Mouse (Mus musculus): ENCODE measurements around the gene Fam213b. TPM values are rescaled to one million over a fixed set of nuclear protein-coding genes. Genes with fewer than 3 reads are reported as not detected.

Fam213b gene
- polyA plus RNA-seq, 1 experiment from 2014 or later, result 66.9 TPM

GRCm38 (mm10) chr4:154873186-154873585, 25.7 kb downstream of the Fam213b start:
- Histone ChIP-seq H3K4me3 (ENCODE audit: low read depth, low read length) (no peak overlapping the region), H3K9me3 (ENCODE audit: control insufficient read depth) (no peaks in the 10 kb centered on the region), H3K27ac (ENCODE audit: low read depth, low read length) (no peak overlapping the region), H3K9ac (ENCODE audit: low read depth, low read length) (no peak overlapping the region), H3K27me3 (replicated peaks; ENCODE audit: control insufficient read depth, insufficient read depth, low read length) (peaks cover 8% of the 10 kb centered on the region; the same call in 1 of the 2 replicates), H3K4me2 (replicated peaks; ENCODE audit: low read depth) (no peak overlapping the region), H3K4me1 (replicated peaks; ENCODE audit: control insufficient read depth, insufficient read depth, low read length) (no peaks in the 10 kb centered on the region), H3K36me3 (ENCODE audit: control insufficient read depth, insufficient read depth) (no peaks in the 10 kb centered on the region)
- 71% methylated on average over 6 of the region's 6 CpGs for WGBS
- TF ChIP-seq CTCF (IDR thresholded peaks at IDR 0.05; ENCODE audit: low read depth), result no peak
- ATAC-seq, result no peak

DNA sequence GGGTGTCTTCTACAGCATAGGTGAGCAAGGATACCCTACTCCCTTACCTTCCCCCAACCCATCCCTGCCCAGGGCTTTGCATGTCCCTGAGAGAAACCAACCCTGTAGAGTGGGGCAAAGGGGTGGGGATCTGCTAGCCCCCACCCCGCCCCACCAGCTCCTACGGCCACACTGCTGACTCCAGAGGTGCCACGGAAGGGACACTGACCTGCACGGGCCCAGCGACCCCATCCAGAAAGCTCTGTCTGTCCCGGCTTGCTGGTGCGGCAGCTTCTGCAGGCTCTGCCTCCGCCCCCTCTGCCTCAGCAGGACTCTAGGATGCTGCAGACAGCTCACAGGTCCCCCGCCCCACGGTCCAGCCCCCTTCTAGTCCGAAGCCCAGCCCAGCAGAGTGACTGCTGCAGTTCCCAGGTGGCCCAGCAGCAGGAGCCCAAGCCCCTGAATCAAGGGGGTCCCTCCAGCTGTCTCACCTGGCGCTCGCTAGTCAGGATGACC, 27.1 kb downstream of the Fam213b start:
- no peak overlapping the region; the same call in 1 of the 2 replicates for H3K4me2 ChIP-seq (replicated peaks; ENCODE audit: low read depth)

GRCm38 (mm10) chr4:154870721-154871120, 28.2 kb downstream of the Fam213b start:
- H3K36me3 ChIP-seq (ENCODE audit: control insufficient read depth, insufficient read depth), result no peaks in the 10 kb centered on the region
- H3K4me3 ChIP-seq (ENCODE audit: low read depth, low read length), result no peak overlapping the region
- H3K27ac ChIP-seq (ENCODE audit: low read depth, low read length), result no peak overlapping the region
- H3K4me2 ChIP-seq (replicated peaks; ENCODE audit: low read depth), result no peak overlapping the region
- H3K9me3 ChIP-seq (ENCODE audit: control insufficient read depth), result no peaks in the 10 kb centered on the region
- H3K27me3 ChIP-seq (replicated peaks; ENCODE audit: control insufficient read depth, insufficient read depth, low read length), result peaks cover 11% of the 10 kb centered on the region; the same call in 1 of the 2 replicates
- no peak overlapping the region for H3K9ac ChIP-seq (ENCODE audit: low read depth, low read length)
- 75% methylated on average over 4 of the region's 4 CpGs for WGBS
- no peak for ATAC-seq
- no peaks in the 10 kb centered on the region for H3K4me1 ChIP-seq (replicated peaks; ENCODE audit: control insufficient read depth, insufficient read depth, low read length)
- no peak for TF ChIP-seq CTCF (IDR thresholded peaks at IDR 0.05; ENCODE audit: low read depth)

More for the DNA sequence above, 27.1 kb downstream of the Fam213b start:
- ATAC-seq, result peak; percentile 41
- peak; percentile 38; the same call in 1 of the 2 replicates for TF ChIP-seq CTCF (IDR thresholded peaks at IDR 0.05; ENCODE audit: low read depth)
- H3K9me3 ChIP-seq (ENCODE audit: control insufficient read depth), result no peaks in the 10 kb centered on the region
- H3K27ac ChIP-seq (ENCODE audit: low read depth, low read length), result no peak overlapping the region
- no peak overlapping the region for H3K9ac ChIP-seq (ENCODE audit: low read depth, low read length)
- no peaks in the 10 kb centered on the region for H3K36me3 ChIP-seq (ENCODE audit: control insufficient read depth, insufficient read depth)
- WGBS, result 3% methylated on average over 13 of the region's 13 CpGs
- no peak overlapping the region for H3K4me3 ChIP-seq (ENCODE audit: low read depth, low read length)
- H3K27me3 ChIP-seq (replicated peaks; ENCODE audit: control insufficient read depth, insufficient read depth, low read length), result peaks cover 11% of the 10 kb centered on the region; the same call in 1 of the 2 replicates
- no peaks in the 10 kb centered on the region for H3K4me1 ChIP-seq (replicated peaks; ENCODE audit: control insufficient read depth, insufficient read depth, low read length)

DNA sequence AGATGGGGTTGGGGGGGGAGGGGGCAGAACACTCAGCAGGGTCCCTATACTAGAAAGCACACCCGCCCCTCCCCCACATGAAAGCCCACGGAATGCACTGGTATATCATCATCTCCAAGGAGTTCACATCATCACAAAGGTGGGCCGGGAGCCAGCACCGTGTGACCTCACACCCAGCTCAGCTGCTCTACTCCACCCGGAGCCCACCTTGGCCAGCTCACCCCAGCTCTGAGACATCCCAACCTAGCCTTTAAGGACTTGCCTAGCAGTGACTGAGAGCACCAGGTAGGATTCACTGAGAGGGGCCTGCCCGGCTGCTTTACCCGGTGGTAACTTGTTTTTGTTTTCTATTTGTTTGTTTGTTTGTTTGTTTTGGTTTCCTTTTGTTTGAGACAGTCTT, 29.5 kb downstream of the Fam213b start, which contains the start of gene Mmel1:
TSS of gene Mmel1 (plus strand) at position 146 of the 400 bp plus-strand sequence.
- no peak for ATAC-seq
- H3K9me3 ChIP-seq (ENCODE audit: control insufficient read depth), result no peaks in the 10 kb centered on the region
- peaks cover 11% of the 10 kb centered on the region; the same call in 1 of the 2 replicates for H3K27me3 ChIP-seq (replicated peaks; ENCODE audit: control insufficient read depth, insufficient read depth, low read length)
- no peaks in the 10 kb centered on the region for H3K4me1 ChIP-seq (replicated peaks; ENCODE audit: control insufficient read depth, insufficient read depth, low read length)
- no peak within 1 kb of the TSS for H3K4me2 ChIP-seq (replicated peaks; ENCODE audit: low read depth)
- TF ChIP-seq CTCF (IDR thresholded peaks at IDR 0.05; ENCODE audit: low read depth), result no peak
- WGBS, result 76% methylated on average over 7 of the region's 7 CpGs
- no peak within 1 kb of the TSS for H3K9ac ChIP-seq (ENCODE audit: low read depth, low read length)
- no peaks in the 10 kb centered on the region for H3K36me3 ChIP-seq (ENCODE audit: control insufficient read depth, insufficient read depth)
- no peak within 1 kb of the TSS for H3K4me3 ChIP-seq (ENCODE audit: low read depth, low read length)
- H3K27ac ChIP-seq (ENCODE audit: low read depth, low read length), result no peak within 1 kb of the TSS

DNA sequence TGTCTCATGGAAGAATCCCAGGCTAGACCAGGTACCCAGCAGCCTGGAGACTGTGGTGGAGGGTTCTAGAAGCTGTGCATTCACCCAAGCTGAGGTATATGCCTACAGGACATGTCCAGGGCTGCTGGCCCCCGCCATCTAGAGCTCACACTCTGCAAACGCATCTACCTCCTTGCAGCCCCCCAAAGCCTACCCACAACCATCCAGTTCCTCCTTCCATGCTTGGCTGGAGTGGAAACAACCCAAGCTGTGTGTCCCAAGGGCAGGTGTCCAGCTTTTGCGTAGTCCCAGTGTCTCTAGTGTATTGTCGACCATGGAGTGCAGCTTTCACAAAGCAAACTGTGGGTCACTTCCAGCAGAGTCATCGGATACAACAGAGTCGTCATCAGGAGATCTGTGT, 31.7 kb downstream of the Fam213b start:
- no peaks in the 10 kb centered on the region for H3K36me3 ChIP-seq (ENCODE audit: control insufficient read depth, insufficient read depth)
- H3K9ac ChIP-seq (ENCODE audit: low read depth, low read length), result no peak overlapping the region
- TF ChIP-seq CTCF (IDR thresholded peaks at IDR 0.05; ENCODE audit: low read depth), result no peak
- H3K4me1 ChIP-seq (replicated peaks; ENCODE audit: control insufficient read depth, insufficient read depth, low read length), result no peaks in the 10 kb centered on the region
- no peak for ATAC-seq
- no peak overlapping the region for H3K4me3 ChIP-seq (ENCODE audit: low read depth, low read length)
- peaks cover 10% of the 10 kb centered on the region; the same call in 1 of the 2 replicates for H3K27me3 ChIP-seq (replicated peaks; ENCODE audit: control insufficient read depth, insufficient read depth, low read length)
- H3K27ac ChIP-seq (ENCODE audit: low read depth, low read length), result no peak overlapping the region
- 75% methylated on average over 6 of the region's 6 CpGs for WGBS
- no peaks in the 10 kb centered on the region for H3K9me3 ChIP-seq (ENCODE audit: control insufficient read depth)
- H3K4me2 ChIP-seq (replicated peaks; ENCODE audit: low read depth), result no peak overlapping the region

DNA sequence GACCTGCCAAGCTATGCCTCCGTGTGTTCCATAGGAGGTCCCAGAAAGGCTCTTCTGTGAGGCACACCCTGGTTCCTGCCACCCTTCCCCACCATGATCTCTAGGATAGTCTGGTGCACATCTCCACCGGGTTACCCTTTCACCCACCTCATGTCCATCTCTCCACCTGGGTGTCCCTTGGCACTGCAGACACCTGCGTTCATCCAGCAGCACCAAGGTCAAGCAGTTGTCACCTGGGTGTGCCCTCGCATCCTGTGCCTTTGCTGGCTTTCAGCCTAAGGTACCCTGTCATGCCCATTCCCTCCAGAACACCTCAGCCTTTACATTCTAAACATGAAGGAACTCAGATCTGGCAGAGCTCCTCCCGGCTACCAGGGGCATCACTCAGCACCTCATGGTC, 32.5 kb downstream of the Fam213b start:
- WGBS, result 81% methylated on average over 5 of the region's 5 CpGs
- H3K36me3 ChIP-seq (ENCODE audit: control insufficient read depth, insufficient read depth), result no peaks in the 10 kb centered on the region
- no peak overlapping the region for H3K4me2 ChIP-seq (replicated peaks; ENCODE audit: low read depth)
- H3K27me3 ChIP-seq (replicated peaks; ENCODE audit: control insufficient read depth, insufficient read depth, low read length), result 0 out of 2 replicates have a peak, but pooled peaks cover 5% of the 10 kb centered on the region
- H3K4me1 ChIP-seq (replicated peaks; ENCODE audit: control insufficient read depth, insufficient read depth, low read length), result no peaks in the 10 kb centered on the region
- H3K9ac ChIP-seq (ENCODE audit: low read depth, low read length), result no peak overlapping the region
- no peak overlapping the region for H3K27ac ChIP-seq (ENCODE audit: low read depth, low read length)
- no peak for ATAC-seq
- TF ChIP-seq CTCF (IDR thresholded peaks at IDR 0.05; ENCODE audit: low read depth), result no peak
- no peak overlapping the region for H3K4me3 ChIP-seq (ENCODE audit: low read depth, low read length)
- H3K9me3 ChIP-seq (ENCODE audit: control insufficient read depth), result no peaks in the 10 kb centered on the region

All from intestine, postnatal 0 days (tissue).